8 mouse cellular contexts compared by ENCODE assay signal in the genomic region with DNA sequence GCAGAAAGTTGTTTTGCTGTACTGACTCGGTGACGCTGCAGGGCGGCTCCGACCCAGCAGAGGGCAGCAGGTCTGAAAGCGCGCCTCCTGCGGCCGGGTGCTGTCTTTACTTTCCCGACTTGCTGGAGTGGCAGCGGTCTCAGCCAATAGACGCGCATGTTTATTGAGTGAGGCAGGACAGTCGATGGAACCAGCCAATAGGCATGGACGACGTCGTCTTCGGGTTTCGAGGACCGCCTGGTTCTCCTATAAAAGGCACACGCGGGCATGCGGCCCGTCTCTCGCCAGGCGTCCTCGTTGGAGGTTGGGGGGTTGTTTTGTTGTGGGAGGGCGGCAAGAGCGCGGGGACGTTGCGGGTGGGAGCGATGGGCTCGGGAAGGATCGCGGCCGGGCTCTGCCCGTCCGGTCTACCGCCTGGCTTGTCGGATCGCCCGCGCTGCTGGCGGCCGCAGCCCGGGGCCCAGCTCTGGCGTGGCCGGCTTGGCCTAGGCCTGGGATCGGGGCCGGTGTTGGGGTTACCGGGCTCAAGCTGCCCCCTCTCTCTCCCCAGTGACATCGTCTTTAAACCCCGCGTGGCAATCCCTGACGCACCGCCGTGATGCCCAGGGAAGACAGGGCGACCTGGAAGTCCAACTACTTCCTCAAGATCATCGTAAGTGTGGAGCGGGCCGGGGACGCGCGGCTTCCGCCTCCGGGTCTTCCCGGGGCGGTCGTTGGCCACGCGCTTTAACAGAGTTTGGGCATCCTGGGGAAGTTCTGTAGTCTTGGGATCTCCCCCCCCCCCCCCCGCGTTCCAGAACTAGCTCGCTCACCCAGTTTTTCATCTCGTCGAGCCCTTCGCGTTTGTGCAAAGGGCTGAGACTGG. TPM values are rescaled to one million over a fixed set of nuclear protein-coding genes. Genes with fewer than 3 reads are reported as not detected.
A peak's percentile ranks its signal among the peaks of the same experiment; 100 is the strongest.
DNase-seq lines count a peak whose midpoint lies in the region; ATAC-seq and TF ChIP-seq lines count a peak whose summit lies in the region.

A gene (plus strand): TSS at position 231 of the 865 bp plus-strand sequence.

- H3K9me3 ChIP-seq in E14TG2a.4 (ENCODE audit: low read length) = no peaks in the 10 kb centered on the region
- H3K9me3 ChIP-seq in forebrain, embryonic 12.5 days = no peaks in the 10 kb centered on the region
- H3K9me3 ChIP-seq in heart, postnatal 0 days (replicated peaks; ENCODE audit: control insufficient read depth, low read length) = no peaks in the 10 kb centered on the region
- no peaks in the 10 kb centered on the region for H3K9me3 ChIP-seq in liver, embryonic 16.5 days (replicated peaks; ENCODE audit: control insufficient read depth, low read length)
- no peaks in the 10 kb centered on the region for H3K9me3 ChIP-seq in neural tube, embryonic 13.5 days

- H3K36me3 ChIP-seq in E14TG2a.4 (ENCODE audit: insufficient read depth, low read length) = peaks cover 55% of the 10 kb centered on the region
- peaks cover 40% of the 10 kb centered on the region for H3K36me3 ChIP-seq in forebrain, embryonic 12.5 days (replicated peaks)
- peaks cover 42% of the 10 kb centered on the region for H3K36me3 ChIP-seq in heart, postnatal 0 days (replicated peaks; ENCODE audit: control insufficient read depth, insufficient read depth, low read length)
- H3K36me3 ChIP-seq in liver, embryonic 16.5 days (ENCODE audit: control insufficient read depth, insufficient read depth) = peaks cover 30% of the 10 kb centered on the region
- H3K36me3 ChIP-seq in neural tube, embryonic 13.5 days = peaks cover 42% of the 10 kb centered on the region
- H3K36me3 ChIP-seq in testis, adult 2 months (ENCODE audit: control insufficient read depth, insufficient read depth, low read length) = peaks cover 3% of the 10 kb centered on the region

- peak; percentile 98 for ATAC-seq in forebrain, embryonic 12.5 days (ENCODE audit: low FRiP score)
- ATAC-seq in heart, postnatal 0 days (ENCODE audit: insufficient read depth, low read depth) = peak; percentile 98
- ATAC-seq in liver, embryonic 16.5 days (ENCODE audit: low read depth) = peak; percentile 97
- ATAC-seq in neural tube, embryonic 13.5 days (ENCODE audit: low read depth) = peak; percentile 98

- peak; percentile 100 for TF ChIP-seq POLR2A in testis, adult 2 months (IDR thresholded peaks at IDR 0.05; ENCODE audit: control insufficient read depth, low read depth, low read length)

- H3K27me3 ChIP-seq in E14TG2a.4 (ENCODE audit: insufficient read depth, low read length) = no peaks in the 10 kb centered on the region
- H3K27me3 ChIP-seq in forebrain, embryonic 12.5 days = no peaks in the 10 kb centered on the region
- no peaks in the 10 kb centered on the region for H3K27me3 ChIP-seq in heart, postnatal 0 days (ENCODE audit: control insufficient read depth, insufficient read depth, low read length)
- no peaks in the 10 kb centered on the region for H3K27me3 ChIP-seq in liver, embryonic 16.5 days (ENCODE audit: control insufficient read depth, insufficient read depth, low read depth, low read length)
- H3K27me3 ChIP-seq in neural tube, embryonic 13.5 days = no peaks in the 10 kb centered on the region
- no peaks in the 10 kb centered on the region for H3K27me3 ChIP-seq in testis, adult 2 months (ENCODE audit: control insufficient read depth, insufficient read depth, low read length)

- H3K4me2 ChIP-seq in forebrain, embryonic 12.5 days = peak within 1 kb of the TSS; percentile 74
- H3K4me2 ChIP-seq in heart, postnatal 0 days (ENCODE audit: low read depth, low read length) = peak within 1 kb of the TSS; percentile 90
- H3K4me2 ChIP-seq in liver, embryonic 16.5 days (ENCODE audit: low read depth, low read length) = peak within 1 kb of the TSS; percentile 86
- peak within 1 kb of the TSS; percentile 74 for H3K4me2 ChIP-seq in neural tube, embryonic 13.5 days

- peak; percentile 100 for DNase-seq in c-Kit-positive CD71-positive TER-119-positive erythroid progenitor cells, embryonic 14.5 days (ENCODE audit: low spot score)
- DNase-seq in heart, postnatal 0 days (ENCODE audit: low spot score) = peak; percentile 97
- peak; percentile 100 for DNase-seq in kidney, postnatal 4 days

- H3K27ac ChIP-seq in forebrain, embryonic 12.5 days = peak within 1 kb of the TSS; percentile 82
- peak within 1 kb of the TSS; percentile 88 for H3K27ac ChIP-seq in heart, postnatal 0 days (ENCODE audit: low read depth)
- peak within 1 kb of the TSS; percentile 80 for H3K27ac ChIP-seq in liver, embryonic 16.5 days (ENCODE audit: low read length)
- peak within 1 kb of the TSS; percentile 86 for H3K27ac ChIP-seq in neural tube, embryonic 13.5 days (replicated peaks)
- peak within 1 kb of the TSS; percentile 92 for H3K27ac ChIP-seq in testis, adult 2 months (ENCODE audit: control insufficient read depth, insufficient read depth, low read depth, low read length)

- under 1% methylated on average over 76 of the region's 78 CpGs for WGBS in forebrain, embryonic 12.5 days
- under 1% methylated on average over 78 of the region's 78 CpGs for WGBS in heart, postnatal 0 days
- under 1% methylated on average over 73 of the region's 78 CpGs for WGBS in liver, embryonic 16.5 days (ENCODE audit: insufficient replicate concordance)
- WGBS in neural tube, embryonic 13.5 days = under 1% methylated on average over 78 of the region's 78 CpGs

- peak within 1 kb of the TSS; percentile 94 for H3K4me3 ChIP-seq in E14TG2a.4 (replicated peaks; ENCODE audit: low read length)
- H3K4me3 ChIP-seq in forebrain, embryonic 12.5 days (replicated peaks) = peak within 1 kb of the TSS; percentile 95
- H3K4me3 ChIP-seq in heart, postnatal 0 days (ENCODE audit: low read depth, low read length) = peak within 1 kb of the TSS; percentile 92
- H3K4me3 ChIP-seq in liver, embryonic 16.5 days (ENCODE audit: low read depth, low read length) = peak within 1 kb of the TSS; percentile 90
- peak within 1 kb of the TSS; percentile 80 for H3K4me3 ChIP-seq in neural tube, embryonic 13.5 days
- peak within 1 kb of the TSS; percentile 94 for H3K4me3 ChIP-seq in testis, adult 2 months (ENCODE audit: control insufficient read depth, low read depth, low read length)

- peaks cover 41% of the 10 kb centered on the region for H3K4me1 ChIP-seq in E14TG2a.4 (replicated peaks; ENCODE audit: low read depth, low read length)
- peaks cover 18% of the 10 kb centered on the region for H3K4me1 ChIP-seq in forebrain, embryonic 12.5 days
- H3K4me1 ChIP-seq in heart, postnatal 0 days (ENCODE audit: control insufficient read depth, insufficient read depth) = peaks cover 8% of the 10 kb centered on the region; the same call in 1 of the 2 replicates
- peaks cover 28% of the 10 kb centered on the region for H3K4me1 ChIP-seq in liver, embryonic 16.5 days (ENCODE audit: control insufficient read depth, low read depth, low read length)
- H3K4me1 ChIP-seq in neural tube, embryonic 13.5 days (replicated peaks) = peaks cover 35% of the 10 kb centered on the region
- H3K4me1 ChIP-seq in testis, adult 2 months (ENCODE audit: control insufficient read depth, insufficient read depth, low read length) = peaks cover 13% of the 10 kb centered on the region

- peak within 1 kb of the TSS; percentile 98 for H3K9ac ChIP-seq in forebrain, embryonic 12.5 days
- peak within 1 kb of the TSS; percentile 95 for H3K9ac ChIP-seq in heart, postnatal 0 days (replicated peaks; ENCODE audit: low read depth, low read length)
- peak within 1 kb of the TSS; percentile 98 for H3K9ac ChIP-seq in liver, embryonic 16.5 days (ENCODE audit: low read depth, low read length)
- peak within 1 kb of the TSS; percentile 96 for H3K9ac ChIP-seq in neural tube, embryonic 13.5 days

- peak; percentile 72; the same call in 1 of the 2 replicates for TF ChIP-seq EP300 in heart, postnatal 0 days (IDR thresholded peaks at IDR 0.05; ENCODE audit: low read depth)

- peak; percentile 82 for TF ChIP-seq CTCF in E14TG2a.4 (conservative IDR thresholded peaks at IDR 0.05; ENCODE audit: low read length)
- TF ChIP-seq CTCF in heart, postnatal 0 days (IDR thresholded peaks at IDR 0.05; ENCODE audit: low read depth) = peak; percentile 99
- peak; percentile 96 for TF ChIP-seq CTCF in testis, adult 2 months (IDR thresholded peaks at IDR 0.05; ENCODE audit: control insufficient read depth, insufficient read depth, insufficient replicate concordance, low read depth, low read length)

RNA-seq across cellular contexts. Expression of the gene that starts here (rescaled TPM):
- polyA plus RNA-seq in forebrain, embryonic 12.5 days (2016; fragmentation: Nextera tagmentation; extraction: Ambion mirVana) = 860 and 944 TPM in 2 replicates
- 2,397 and 2,522 TPM in 2 replicates for total RNA-seq in heart, postnatal 0 days (2014; rRNA removed; ENCODE audit: low replicate concordance)
- 877 and 933 TPM in 2 replicates for polyA plus RNA-seq in heart, postnatal 0 days (2015; fragmentation: Nextera tagmentation; extraction: Ambion mirVana)
- polyA plus RNA-seq in liver, embryonic 16.5 days (2015; fragmentation: Nextera tagmentation; extraction: Ambion mirVana) = 919 and 997 TPM in 2 replicates
- polyA plus RNA-seq in neural tube, embryonic 13.5 days (2015; fragmentation: Nextera tagmentation; extraction: Ambion mirVana) = 767 and 869 TPM in 2 replicates
- 1,431 and 1,500 TPM in 2 replicates for polyA plus RNA-seq in testis, adult 2 months (2012; rRNA removed)

Comparison
In these comparisons a context has a peak if more than half of its experiments do, and no peak if none do; other contexts are left out.
1. Peak in every context shown above with its lines: DNase-seq, ATAC-seq, H3K4me3 ChIP-seq and H3K27ac ChIP-seq.